Mouse (Mus musculus): ENCODE data around the gene Vmn2r88.
A peak's percentile ranks its signal among the peaks of the same experiment; 100 is the strongest.
"Not testable (repeated sequence)": the region's sequence is repeated elsewhere in the genome, so short reads cannot be mapped to it uniquely, and the experiment has no call there.

Gene Vmn2r88

DNA sequence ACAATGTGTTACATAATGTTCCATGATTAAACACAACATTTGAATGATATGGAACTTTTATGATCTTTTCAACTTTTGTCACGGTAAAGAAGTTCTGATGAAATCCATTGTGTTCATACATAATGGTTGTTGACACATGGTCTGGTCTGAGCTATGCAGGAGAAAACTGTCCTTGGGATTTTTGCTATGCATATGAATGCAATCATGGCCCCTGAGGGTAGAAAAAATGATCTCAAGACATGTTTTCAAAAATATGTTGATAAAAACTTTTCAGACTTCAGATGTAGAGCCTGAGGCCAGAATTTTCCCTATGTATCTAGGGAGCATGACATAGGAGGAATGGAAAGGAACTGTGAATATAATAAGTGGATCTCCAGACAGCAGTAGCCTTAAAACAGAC is at the start of gene Vmn2r88:
Gene Vmn2r88, plus strand, starts transcription at position 301 of the 400 bp plus-strand sequence.
- DNase-seq (ENCODE audit: low read depth): no peak

DNA sequence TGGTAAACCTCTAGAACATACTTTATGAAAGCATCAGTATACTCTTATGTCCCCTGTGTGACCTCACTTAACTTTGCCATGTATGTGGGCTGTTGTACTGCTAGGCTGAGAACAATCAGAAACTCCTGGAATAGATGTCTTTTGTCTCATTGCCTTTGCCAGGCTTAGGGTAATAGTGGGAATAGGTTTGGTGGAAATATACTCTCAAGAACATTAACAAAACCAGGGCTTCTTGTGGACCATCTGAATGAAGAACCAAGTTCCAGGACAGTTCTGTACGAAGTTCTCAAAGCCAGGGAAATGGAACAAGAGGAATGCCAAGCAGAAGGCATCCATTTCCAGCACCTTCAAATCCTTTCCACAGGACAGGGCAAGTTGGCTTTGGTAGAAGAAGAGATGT is 49.2 kb upstream of the Vmn2r88 start, which contains the start of gene Gm7247:
Gene Gm7247, plus strand, starts transcription at position 301 of the 400 bp plus-strand sequence.
- DNase-seq (ENCODE audit: low read depth): no peak

DNA sequence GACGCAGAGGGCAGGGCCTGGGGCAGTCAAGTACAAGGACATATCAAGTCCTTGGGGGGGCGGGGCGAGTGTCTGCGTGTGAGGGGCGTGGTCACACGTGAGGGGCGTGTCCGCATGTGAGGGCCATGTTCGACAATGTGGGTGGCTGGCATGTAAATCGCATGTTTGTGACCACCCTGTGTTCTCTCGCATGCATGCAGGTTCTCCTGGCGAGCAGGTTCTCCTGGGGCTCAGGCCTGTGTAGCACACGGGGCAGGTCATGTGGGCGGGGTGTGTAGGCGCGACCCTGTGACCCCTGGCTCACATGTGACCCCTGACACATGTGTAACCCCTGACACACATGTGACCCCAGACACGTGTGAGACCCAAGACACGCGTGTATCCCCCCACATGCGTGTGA is 27.8 kb upstream of the Vmn2r88 start:
- peak; percentile 19 for DNase-seq (ENCODE audit: low read depth)

DNA sequence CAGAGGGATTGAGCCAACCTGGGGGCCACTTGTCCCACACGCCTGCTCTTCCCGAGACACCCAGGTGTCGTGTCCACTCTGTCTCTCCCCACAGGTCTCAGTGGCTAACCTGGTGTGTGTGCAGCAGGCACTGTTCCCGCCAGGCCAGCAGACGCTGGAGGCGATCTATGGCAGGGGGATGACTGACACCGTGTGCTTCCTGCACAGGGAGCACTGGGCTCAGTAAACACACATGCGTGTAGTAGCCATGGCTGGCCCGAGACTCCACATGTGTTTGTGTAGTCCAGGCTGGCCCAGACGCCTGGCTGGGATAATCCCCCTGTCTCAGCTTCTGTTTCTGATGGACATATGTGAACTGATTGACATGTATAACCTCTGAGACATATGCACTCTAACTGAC is 26.3 kb upstream of the Vmn2r88 start:
- DNase-seq (ENCODE audit: low read depth): no peak

DNA sequence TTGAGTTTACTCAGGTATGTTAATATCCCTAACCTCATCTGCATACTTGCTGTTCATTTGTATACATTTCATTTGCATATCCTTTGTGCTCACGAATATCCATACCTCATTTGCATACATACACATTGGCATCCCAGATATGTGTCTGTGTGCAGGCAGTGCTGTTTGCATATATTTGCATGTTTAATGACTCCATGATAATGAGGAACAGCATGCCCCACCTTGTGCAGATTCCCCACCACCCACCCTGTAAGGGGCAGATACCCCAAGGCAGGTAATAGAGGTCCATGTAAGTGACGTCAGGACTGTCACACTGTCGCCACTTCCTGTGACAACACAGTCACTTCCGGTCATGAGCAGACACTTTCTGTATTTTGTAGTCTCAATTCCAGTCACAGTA is 24.9 kb upstream of the Vmn2r88 start:
- DNase-seq (ENCODE audit: low read depth): peak; percentile 55

DNA sequence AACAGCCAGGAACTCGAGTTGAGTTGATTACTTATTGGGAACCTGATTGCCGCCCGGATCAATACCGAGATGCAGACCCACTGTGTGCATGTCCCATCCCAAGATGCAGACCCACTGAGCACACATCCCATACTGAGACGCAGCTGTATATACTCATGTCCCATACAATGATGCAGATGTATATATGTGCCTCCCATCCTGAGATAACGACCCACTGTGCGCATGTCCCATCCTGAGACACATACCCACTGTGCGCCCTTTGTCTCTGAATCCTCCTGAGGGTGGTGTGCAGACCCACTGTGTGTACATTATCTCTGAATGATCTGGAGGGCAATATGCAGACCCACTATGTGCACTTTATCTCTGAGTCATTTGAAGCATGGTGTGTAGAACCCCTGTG is 22.9 kb upstream of the Vmn2r88 start:
- peak; percentile 26 for DNase-seq (ENCODE audit: low read depth)

DNA sequence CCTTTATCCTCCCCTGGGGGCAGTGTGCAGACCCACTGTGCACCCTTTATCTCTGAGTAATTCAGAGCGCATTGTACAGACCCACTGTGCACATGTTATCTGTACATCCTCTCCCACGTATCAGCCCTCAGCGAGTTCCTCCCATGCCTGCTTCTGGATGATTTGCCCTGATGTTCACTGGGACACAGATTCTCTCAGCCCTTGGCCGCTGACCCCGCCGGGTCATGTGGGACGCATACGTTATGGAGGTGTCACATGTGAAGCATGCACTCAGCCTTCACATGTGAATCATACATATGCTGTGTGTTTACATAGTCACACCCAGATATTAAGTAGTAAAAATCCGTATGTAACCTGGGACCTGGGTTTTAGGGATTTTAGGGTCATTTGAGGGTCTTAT is 22.4 kb upstream of the Vmn2r88 start:
- no peak for DNase-seq (ENCODE audit: low read depth)

DNA sequence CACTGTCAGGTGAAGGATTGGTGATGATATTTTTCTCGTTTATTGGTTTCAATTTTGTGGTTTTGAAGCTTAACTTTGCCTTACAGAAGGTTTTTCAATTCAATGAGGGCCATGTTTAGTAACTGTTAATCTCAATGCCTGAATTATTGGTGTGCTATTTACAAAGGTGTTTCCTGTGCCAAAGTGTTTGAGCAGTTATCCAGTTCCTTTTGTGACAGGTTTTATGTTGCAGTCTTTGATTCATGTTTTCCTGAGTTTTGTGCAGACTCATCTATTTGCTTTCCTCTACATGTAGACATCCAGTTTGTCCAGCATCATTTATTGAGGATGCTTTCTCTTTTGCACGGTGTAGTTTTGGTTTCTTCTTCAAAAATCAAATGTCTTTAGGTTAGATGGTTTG is 13.3 kb downstream of the Vmn2r88 start:
- DNase-seq (ENCODE audit: low read depth): no peak

DNA sequence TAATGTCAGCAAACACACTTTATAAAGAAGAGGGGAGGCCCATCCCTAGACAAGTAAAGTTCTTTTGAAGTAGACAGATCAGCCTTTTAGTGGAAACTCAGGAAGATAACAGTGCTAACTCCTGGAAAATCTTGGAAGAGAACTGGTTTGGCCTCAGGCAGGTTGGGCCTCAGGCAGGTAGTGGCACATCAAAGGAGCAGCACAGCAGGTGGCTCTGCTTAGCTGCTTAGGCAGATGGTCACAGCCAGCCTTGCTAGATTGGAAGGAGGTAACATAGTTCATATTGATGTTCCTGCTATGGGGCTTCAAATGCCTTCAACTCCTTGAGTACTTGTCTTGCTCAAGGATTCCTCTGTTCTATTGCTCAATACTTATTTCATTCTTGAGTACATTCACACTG is 19.5 kb downstream of the Vmn2r88 start:
- not testable (repeated sequence) for DNase-seq (ENCODE audit: low read depth)

DNA sequence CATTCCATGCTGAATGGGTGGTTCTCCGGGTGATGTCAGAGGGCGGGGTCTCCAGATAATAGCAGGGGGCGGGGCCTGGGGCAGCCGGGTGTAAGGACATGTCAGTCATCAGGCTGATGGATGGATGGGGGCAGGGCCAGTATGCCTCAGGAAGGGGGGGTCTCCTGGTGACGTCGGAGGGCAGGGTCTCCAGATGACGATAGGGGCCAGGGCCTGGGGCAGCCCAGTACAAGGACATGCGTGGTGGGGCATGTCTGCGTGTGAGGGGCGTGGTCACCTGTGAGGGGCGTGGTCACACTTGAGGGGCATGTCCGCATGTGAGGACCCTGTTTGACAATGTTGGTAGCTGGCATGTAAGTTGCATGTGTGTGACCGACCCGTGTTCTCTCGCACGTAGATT is 23.9 kb downstream of the Vmn2r88 start:
- no peak for DNase-seq (ENCODE audit: low read depth)

DNA sequence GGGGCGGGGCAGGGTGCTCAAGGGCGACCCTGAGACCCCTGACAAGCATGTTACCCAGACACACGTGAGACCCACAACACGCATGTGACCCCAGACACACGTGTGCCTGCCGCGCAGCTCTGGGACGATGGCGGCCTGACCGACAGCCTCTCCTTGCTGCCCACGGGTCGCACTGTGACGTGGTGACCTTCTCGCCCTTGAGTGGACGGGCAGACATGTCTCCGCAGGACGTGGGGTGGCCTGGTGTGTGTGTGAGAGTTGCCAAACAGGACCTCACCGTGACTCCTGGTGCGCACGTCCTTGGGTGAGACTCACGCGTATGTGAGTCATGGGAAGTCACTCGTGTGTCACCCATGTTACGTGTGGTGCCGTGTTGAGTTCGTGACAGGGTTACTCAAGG is 24.4 kb downstream of the Vmn2r88 start:
- DNase-seq (ENCODE audit: low read depth): no peak

DNA sequence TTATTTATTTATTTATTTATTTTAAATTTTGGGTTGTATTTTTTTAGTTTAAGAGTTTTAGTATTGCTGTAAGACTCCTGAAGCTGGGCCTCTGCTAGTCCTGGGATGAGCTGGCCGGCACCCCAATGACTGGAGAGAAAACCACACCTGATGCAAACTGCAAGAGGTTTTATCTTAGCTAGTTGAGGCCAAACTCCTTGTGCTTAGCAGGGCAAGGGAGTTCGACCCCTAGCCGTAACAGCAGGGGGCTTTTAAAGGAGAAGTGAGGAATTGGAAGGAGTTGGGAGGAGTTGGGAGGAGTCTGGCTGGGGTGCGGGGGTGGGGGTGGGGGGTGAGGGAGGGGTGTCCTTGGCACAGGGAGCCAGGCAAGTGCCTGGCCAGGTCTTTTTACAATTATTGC is 28.3 kb downstream of the Vmn2r88 start:
- no peak for DNase-seq (ENCODE audit: low read depth)

DNA sequence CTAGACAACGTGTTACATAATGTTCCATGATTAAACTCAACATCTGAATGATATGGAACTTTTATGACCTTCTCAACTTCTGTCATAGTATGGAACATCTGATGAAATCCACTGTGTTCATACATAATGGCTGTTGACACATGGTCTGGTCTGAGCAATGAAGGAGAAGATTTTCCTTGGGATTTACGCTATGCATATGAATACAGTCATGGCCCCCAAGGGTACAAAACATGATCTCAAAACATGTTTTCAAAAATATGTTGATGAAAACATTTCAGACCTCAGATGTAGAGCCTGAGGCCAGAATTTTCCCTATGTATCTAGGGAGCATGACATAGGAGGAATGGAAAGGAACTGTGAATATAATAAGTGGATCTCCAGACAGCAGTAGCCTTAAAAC is 40.9 kb downstream of the Vmn2r88 start, which contains the start of gene Vmn2r89:
Gene Vmn2r89, plus strand, starts transcription at position 301 of the 400 bp plus-strand sequence.
- DNase-seq (ENCODE audit: low read depth): not testable (repeated sequence)
